Mouse (Mus musculus) lung, postnatal 0 days (tissue): ENCODE measurements around the gene Itga9. TPM values are rescaled to one million over a fixed set of nuclear protein-coding genes. Genes with fewer than 3 reads are reported as not detected.

Experiments
- ATAC-seq: fragments of 200-750 bp; cut with Nextera tagmentation; 2 replicates; pipeline ENCODE4 v1.8.0; 2017; ENCODE audit warnings: moderate library complexity
- DNase-seq: peaks from one replicate; pipeline ENCODE4 v3.0.0-alpha.2; 2016; ENCODE audit warnings: low spot score
- H3K27ac ChIP-seq: fragments of 300-500 bp; sonication (generic); 2 replicates; pipeline ENCODE4 v1.5.1; 2014; ENCODE audit warnings: antibody characterized with exemption, mild to moderate bottlenecking, low read length, mixed read lengths
- H3K27me3 ChIP-seq: fragments of 300-500 bp; sonication (generic); replicated peaks from 2 replicates; pipeline ENCODE4 v1.6.1; 2014; ENCODE audit warnings: low read length, mixed read lengths; ENCODE audit not compliant: insufficient read depth
- H3K36me3 ChIP-seq: fragments of 300-500 bp; sonication (generic); 2 replicates; pipeline ENCODE4 v1.6.1; 2014; ENCODE audit warnings: low read length, mixed read lengths; ENCODE audit not compliant: insufficient read depth
- H3K4me1 ChIP-seq: fragments of 300-500 bp; sonication (generic); 2 replicates; pipeline ENCODE4 v1.6.1; 2014; ENCODE audit warnings: antibody characterized with exemption, low read depth, low read length, mixed read lengths; ENCODE audit not compliant: insufficient read depth
- H3K4me2 ChIP-seq: fragments of 300-500 bp; sonication (generic); replicated peaks from 2 replicates; pipeline ENCODE4 v1.6.1; 2014; ENCODE audit warnings: low read depth, mild to moderate bottlenecking, low read length, moderate library complexity, mixed read lengths
- H3K4me3 ChIP-seq: fragments of 300-500 bp; sonication (generic); 2 replicates; pipeline ENCODE4 v1.5.1; 2014; ENCODE audit warnings: low read depth, low read length
- H3K9ac ChIP-seq: fragments of 300-500 bp; sonication (generic); replicated peaks from 2 replicates; pipeline ENCODE4 v1.6.1; 2014; ENCODE audit warnings: low read depth, mild to moderate bottlenecking
- H3K9me3 ChIP-seq: fragments of 300-500 bp; sonication (generic); 2 replicates; pipeline ENCODE4 v1.6.1; 2016; ENCODE audit warnings: low read length, mixed read lengths
- CTCF ChIP-seq: IDR thresholded peaks from 2 replicates; pipeline ENCODE4 v1.5.1; 2016; ENCODE audit warnings: antibody characterized with exemption, mild to moderate bottlenecking
- EP300 ChIP-seq: IDR thresholded peaks from 2 replicates; pipeline ENCODE4 v1.6.1; 2016; ENCODE audit warnings: antibody characterized with exemption, mild to moderate bottlenecking, control low read depth
- WGBS: fragments of 180-500 bp; shearing (Covaris S2); extraction: QIAGEN DNeasy Blood & Tissue Kit; methylation state at CpG from one replicate; pipeline ENCODE4 v1.1.7; 2014; 5-methylcytosine and 5-hydroxymethylcytosine counted together
- polyA plus RNA-seq: library from polyadenylated mRNA; unstranded; fragments of >200 nt; fragmentation: Nextera tagmentation; extraction: Ambion mirVana; gene quantifications from 2 replicates; pipeline ENCODE4 v1.2.1, GENCODE M21; 2015

Gene Itga9
- polyA plus RNA-seq, 1 experiment from 2014 or later: 24.2 TPM

GRCm38 (mm10) chr9:118774676-118775075 is 168.2 kb downstream of the Itga9 start:
- TF ChIP-seq EP300 (no peak), CTCF (no peak)
- Histone ChIP-seq H3K9me3 (no peaks in the 10 kb centered on the region), H3K36me3 (no peaks in the 10 kb centered on the region), H3K4me2 (no peak overlapping the region), H3K9ac (no peak overlapping the region), H3K4me3 (no peak overlapping the region), H3K27me3 (no peaks in the 10 kb centered on the region), H3K4me1 (no peaks in the 10 kb centered on the region), H3K27ac (no peak overlapping the region)
- ATAC-seq (no peak), DNase-seq (no peak)
- WGBS: 78% methylated on average over 6 of the region's 6 CpGs

- no peak for TF ChIP-seq EP300
- TF ChIP-seq CTCF: no peak
- Histone ChIP-seq H3K27me3 (no peaks in the 10 kb centered on the region), H3K4me3 (no peak overlapping the region), H3K4me1 (no peaks in the 10 kb centered on the region), H3K36me3 (no peaks in the 10 kb centered on the region), H3K4me2 (no peak overlapping the region), H3K27ac (no peak overlapping the region), H3K9me3 (no peaks in the 10 kb centered on the region), H3K9ac (no peak overlapping the region)
- ATAC-seq: no peak
- DNase-seq: no peak
- 94% methylated on average over 2 of the region's 2 CpGs for WGBS
Measured at GRCm38 (mm10) chr9:118776880-118777438, 170.5 kb downstream of the Itga9 start.

DNA sequence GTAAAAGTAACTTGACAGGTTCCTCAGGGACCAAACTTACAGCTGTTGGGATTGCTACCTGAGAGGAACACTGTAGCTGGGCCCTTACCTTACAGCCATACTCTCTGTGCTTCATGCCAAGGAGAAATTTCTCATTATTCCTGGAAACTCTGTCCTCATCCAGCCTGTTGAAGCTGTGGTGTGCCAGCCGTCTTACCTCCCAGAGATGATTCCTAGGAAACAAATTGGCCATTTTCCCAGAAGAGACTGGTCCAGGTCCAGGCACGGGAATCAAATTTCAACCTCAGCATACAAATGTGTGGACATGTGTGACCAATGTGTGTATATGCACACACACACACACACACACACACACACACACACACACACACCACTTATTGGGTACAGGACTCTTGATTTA is 172.1 kb downstream of the Itga9 start:
- H3K4me2 ChIP-seq: no peak overlapping the region
- DNase-seq (no peak), ATAC-seq (no peak)
- H3K4me3 ChIP-seq: no peak overlapping the region
- H3K9me3 ChIP-seq: no peaks in the 10 kb centered on the region
- H3K27me3 ChIP-seq: no peaks in the 10 kb centered on the region
- no peaks in the 10 kb centered on the region for H3K4me1 ChIP-seq
- no peak overlapping the region for H3K9ac ChIP-seq
- 42% methylated on average over 2 of the region's 2 CpGs for WGBS
- no peak for TF ChIP-seq CTCF
- H3K27ac ChIP-seq: no peak overlapping the region
- H3K36me3 ChIP-seq: no peaks in the 10 kb centered on the region

DNA sequence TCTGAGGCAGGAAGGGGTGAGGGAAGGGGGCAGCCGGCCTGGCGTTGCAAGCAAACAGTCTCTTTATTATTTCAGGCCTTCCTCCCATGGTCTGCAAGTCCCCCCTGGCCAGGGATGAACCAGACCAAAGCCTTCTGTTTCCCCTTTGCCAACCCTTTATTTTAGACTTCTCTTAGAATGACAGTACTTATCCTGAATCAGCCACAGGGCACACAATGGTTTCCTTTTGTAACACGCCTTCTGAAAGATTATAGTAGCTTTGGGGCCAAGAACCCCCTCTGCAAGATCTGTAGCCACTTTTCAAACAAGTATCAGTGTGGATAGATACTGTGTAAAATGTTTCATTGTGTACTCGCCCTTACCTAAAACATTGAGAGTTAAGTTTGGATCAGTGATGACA is 178.1 kb downstream of the Itga9 start:
- H3K27ac ChIP-seq: no peak overlapping the region
- ATAC-seq (no peak), DNase-seq (no peak)
- H3K4me1 ChIP-seq: no peaks in the 10 kb centered on the region
- no peaks in the 10 kb centered on the region for H3K9me3 ChIP-seq
- no peaks in the 10 kb centered on the region for H3K27me3 ChIP-seq
- H3K4me2 ChIP-seq: no peak overlapping the region
- WGBS: 62% methylated on average over 4 of the region's 4 CpGs
- no peak overlapping the region for H3K9ac ChIP-seq
- no peaks in the 10 kb centered on the region for H3K36me3 ChIP-seq
- no peak overlapping the region for H3K4me3 ChIP-seq
- TF ChIP-seq CTCF (no peak), EP300 (no peak)

DNA sequence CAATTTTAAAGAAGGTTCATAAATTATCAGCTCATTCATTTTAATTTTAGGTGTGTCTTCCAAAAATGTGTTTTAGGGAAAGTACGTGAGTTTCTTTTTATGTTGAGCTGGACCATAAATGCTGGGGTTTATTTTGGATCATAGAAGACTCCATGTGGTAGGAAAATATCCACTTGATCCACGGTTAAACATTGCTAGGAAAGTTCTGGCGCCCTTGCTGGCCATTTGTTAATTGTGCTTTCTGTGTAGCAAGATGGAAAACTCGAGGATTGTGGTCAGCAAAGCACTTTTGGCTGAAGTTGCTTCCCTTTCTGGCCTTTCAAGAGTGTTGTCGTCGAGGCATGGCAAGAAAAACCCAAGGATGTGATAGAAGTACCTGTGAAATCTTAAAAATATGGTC is 179.3 kb downstream of the Itga9 start:
- H3K27me3 ChIP-seq: no peaks in the 10 kb centered on the region
- no peaks in the 10 kb centered on the region for H3K36me3 ChIP-seq
- H3K9ac ChIP-seq: no peak overlapping the region
- DNase-seq (no peak), ATAC-seq (no peak)
- no peak overlapping the region for H3K4me3 ChIP-seq
- H3K27ac ChIP-seq: no peak overlapping the region
- no peaks in the 10 kb centered on the region for H3K4me1 ChIP-seq
- no peak overlapping the region for H3K4me2 ChIP-seq
- 70% methylated on average over 6 of the region's 6 CpGs for WGBS
- TF ChIP-seq CTCF (no peak), EP300 (no peak)
- no peaks in the 10 kb centered on the region for H3K9me3 ChIP-seq

GRCm38 (mm10) chr9:118788869-118789281 is 182.4 kb downstream of the Itga9 start:
- 51% methylated on average over 10 of the region's 10 CpGs for WGBS
- no peak for ATAC-seq
- Histone ChIP-seq H3K9ac (no peak overlapping the region), H3K4me1 (no peaks in the 10 kb centered on the region), H3K4me2 (no peak overlapping the region), H3K27me3 (no peaks in the 10 kb centered on the region), H3K4me3 (no peak overlapping the region), H3K9me3 (no peaks in the 10 kb centered on the region), H3K27ac (no peak overlapping the region), H3K36me3 (0 out of 2 replicates have a peak, but pooled peaks cover 4% of the 10 kb centered on the region)
- TF ChIP-seq EP300 (no peak), CTCF (no peak)
- no peak for DNase-seq

DNA sequence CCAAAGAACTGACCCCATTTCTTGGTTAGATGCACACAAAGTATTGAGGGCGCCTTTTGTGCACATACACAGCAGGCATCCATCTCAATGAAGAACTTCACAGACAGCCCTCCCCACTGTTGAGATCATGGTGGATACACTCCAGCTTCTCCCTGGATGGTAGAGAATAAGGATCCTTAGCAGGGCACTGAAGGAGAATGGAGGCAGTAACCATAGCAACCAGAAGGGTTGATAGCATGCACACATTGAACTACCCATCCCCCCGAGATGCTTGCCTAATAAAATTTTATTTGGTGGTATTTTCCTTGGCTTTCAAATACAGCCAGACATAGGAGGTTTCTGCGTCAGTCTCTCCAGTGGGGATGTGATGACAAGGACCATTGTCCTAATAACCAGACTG is 184.7 kb downstream of the Itga9 start:
- DNase-seq (no peak), ATAC-seq (no peak)
- H3K4me3 ChIP-seq: no peak overlapping the region
- H3K4me2 ChIP-seq: no peak overlapping the region
- H3K4me1 ChIP-seq: no peaks in the 10 kb centered on the region
- WGBS: 88% methylated on average over 3 of the region's 3 CpGs
- H3K27ac ChIP-seq: no peak overlapping the region
- no peaks in the 10 kb centered on the region for H3K27me3 ChIP-seq
- 0 out of 2 replicates have a peak, but pooled peaks cover 4% of the 10 kb centered on the region for H3K36me3 ChIP-seq
- H3K9ac ChIP-seq: no peak overlapping the region
- TF ChIP-seq EP300 (no peak), CTCF (no peak)
- H3K9me3 ChIP-seq: no peaks in the 10 kb centered on the region
